Mouse (Mus musculus) B cell, adult (primary cell): Measurements from ENCODE around the gene Gm5128. TPM values are rescaled to one million over a fixed set of nuclear protein-coding genes. Genes with fewer than 3 reads are reported as not detected.

Experiments
- total RNA-seq: library from RNA; stranded (reverse); gene quantifications from 4 replicates; pipeline ENCODE4 v1.2.4, GENCODE M21; 2023; ENCODE audit not compliant: inconsistent age

Gene Gm5128
- not detected in 4 replicates for total RNA-seq

DNA sequence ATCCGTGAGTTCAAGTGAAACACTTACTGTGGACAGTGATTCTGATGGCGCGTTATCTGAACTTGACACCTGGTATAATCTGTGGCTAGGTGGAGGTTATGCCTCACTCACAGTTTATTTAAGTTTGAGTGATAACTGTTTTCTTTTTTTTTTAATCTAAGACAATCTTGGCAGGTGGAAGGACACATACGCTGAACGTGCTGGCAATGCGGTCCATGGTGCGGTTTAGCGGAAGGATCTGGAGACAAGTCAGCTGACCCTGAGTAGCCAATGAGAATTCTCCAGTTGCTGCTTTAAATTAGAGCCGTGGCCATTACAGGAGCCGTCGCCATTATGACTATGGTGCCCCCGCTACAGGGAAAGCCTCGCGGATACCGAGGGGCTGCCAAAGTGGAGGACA lies at the start of gene Gm5128:
Gm5128 (plus strand) TSS at position 301 of the 400 bp plus-strand sequence.

Other genes starting within 250 kb of the Gm5128 start
- gene Gm15023, start 195.7 kb upstream of the Gm5128 start, total RNA-seq: not detected in 4 replicates
- not detected in 4 replicates for gene Tceal6, start 162.6 kb upstream of the Gm5128 start, total RNA-seq
- gene Pramel3, start 71.0 kb upstream of the Gm5128 start, total RNA-seq: not detected in 4 replicates
- gene Gm7903, start 60.6 kb downstream of the Gm5128 start, total RNA-seq: not detected in 4 replicates
- gene AV320801, start 121.3 kb downstream of the Gm5128 start, total RNA-seq: not detected in 4 replicates
- gene Nxf7, start 225.5 kb downstream of the Gm5128 start, total RNA-seq: not detected in 4 replicates